Mouse (Mus musculus): Measurements from ENCODE around the gene Mgea5. TPM values are rescaled to one million over a fixed set of nuclear protein-coding genes. Genes with fewer than 3 reads are reported as not detected.

Mgea5 gene
- total and polyA plus RNA-seq, 3 experiments: 66.4 to 69.8 (median 69.4) TPM

DNA sequence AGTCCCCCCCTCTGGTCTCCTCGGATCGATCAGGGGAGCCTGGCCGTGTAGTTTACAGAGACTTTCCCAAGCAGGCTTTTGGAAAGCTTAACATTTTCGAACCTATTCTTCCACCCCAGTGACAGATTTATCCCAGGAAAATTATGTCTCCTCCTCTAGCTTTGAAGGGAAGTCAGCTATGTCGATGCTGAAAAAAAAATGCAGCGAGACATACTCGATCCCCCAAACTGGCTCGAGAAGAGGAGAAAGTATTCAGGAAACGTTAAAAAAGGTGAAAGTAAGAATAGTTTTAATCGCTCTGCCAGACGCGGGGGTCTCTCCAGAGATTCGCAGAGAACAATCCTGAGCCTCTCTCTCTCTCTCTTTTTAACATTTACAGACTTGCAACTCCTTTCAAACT, 43.4 kb downstream of the Mgea5 start:
- Histone ChIP-seq H3K9ac (ENCODE audit: insufficient read depth, low read depth) (no peak overlapping the region), H3K27ac (ENCODE audit: insufficient read depth, low read depth) (no peak overlapping the region), H3K27me3 (replicated peaks) (peaks cover 12% of the 10 kb centered on the region), H3K9me3 (replicated peaks; ENCODE audit: low read length) (peaks cover 14% of the 10 kb centered on the region), H3K36me3 (replicated peaks in 1 of 2; ENCODE audit: control insufficient read depth in 1 of 2, insufficient read depth in 1 of 2, low read length in 1 of 2) (no peaks in the 10 kb centered on the region), H3K4me3 (replicated peaks in 1 of 3; ENCODE audit: low read depth in 2 of 3, low read length in 2 of 3, poor library complexity in 1 of 3) (no peak overlapping the region), H3K4me2 (ENCODE audit: insufficient read depth, low read depth, poor library complexity, severe bottlenecking) (no peak overlapping the region), H3K79me2 (replicated peaks; ENCODE audit: control insufficient read depth, extremely low read depth, insufficient read depth, poor library complexity, severe bottlenecking) (no peaks in the 10 kb centered on the region), H3K4me1 (ENCODE audit: control insufficient read depth in 1 of 2, insufficient read depth in 2 of 2) (no peaks in the 10 kb centered on the region)
- dilution Hi-C loops (cut with MboI; ENCODE audit: extremely low pct_ligation_motif_present, extremely low pct_unique_long_range_greater_than_20kb, low sequenced_read_pairs) (no loop called here), in situ Hi-C loops (cut with MboI; ENCODE audit: low pct_ligation_motif_present, low pct_unique_long_range_greater_than_20kb, low sequenced_read_pairs) (loop anchor here (10.0 kb wide), 1 partner anchor 525 kb away; no protein-coding TSS in a partner anchor)
- DNase-seq (ENCODE audit: extremely low read depth): no peak
- no peak for TF ChIP-seq USF1 (IDR thresholded peaks at IDR 0.05; ENCODE audit: low read depth, low read length)
- no peak for TF ChIP-seq MXI1 (IDR thresholded peaks at IDR 0.05; ENCODE audit: low read depth, low read length)
- no peak for TF ChIP-seq USF2 (conservative IDR thresholded peaks at IDR 0.05; ENCODE audit: low read depth, low read length)
- no peak for TF ChIP-seq UBTF (IDR thresholded peaks at IDR 0.05; ENCODE audit: low read depth, low read length)
- TF ChIP-seq CHD1 (IDR thresholded peaks at IDR 0.05; ENCODE audit: low read depth, low read length): no peak
- no peak for TF ChIP-seq TBP (conservative IDR thresholded peaks at IDR 0.05; ENCODE audit: low read depth, low read length)
- TF ChIP-seq ELF1 (IDR thresholded peaks at IDR 0.05; ENCODE audit: low read depth, low read length): no peak
- no peak for TF ChIP-seq MAX (IDR thresholded peaks at IDR 0.05; ENCODE audit: low read length)
- no peak for TF ChIP-seq CTCF (conservative IDR thresholded peaks at IDR 0.05 in 1 of 2, IDR thresholded peaks at IDR 0.05 in 1 of 2; ENCODE audit: low read depth in 2 of 2, low read length in 2 of 2)
- TF ChIP-seq HCFC1 (IDR thresholded peaks at IDR 0.05; ENCODE audit: low read depth, low read length): no peak
- no peak for TF ChIP-seq JUN (IDR thresholded peaks at IDR 0.05; ENCODE audit: insufficient read depth, low read depth, low read length)
- TF ChIP-seq RAD21 (IDR thresholded peaks at IDR 0.05; ENCODE audit: low read depth, low read length): no peak
- no peak for TF ChIP-seq ZC3H11A (IDR thresholded peaks at IDR 0.05; ENCODE audit: low read depth, low read length)
- TF ChIP-seq MEF2A (IDR thresholded peaks at IDR 0.05; ENCODE audit: borderline replicate concordance, low read depth, low read length): no peak

GRCm38 (mm10) chr19:45738521-45738920, 45.1 kb downstream of the Mgea5 start:
- TF ChIP-seq IRF4 (IDR thresholded peaks at IDR 0.05; ENCODE audit: low read depth, low read length): no peak
- no peak for TF ChIP-seq ZNF384 (IDR thresholded peaks at IDR 0.05; ENCODE audit: low read depth, low read length)
- TF ChIP-seq ELF1 (IDR thresholded peaks at IDR 0.05; ENCODE audit: low read depth, low read length): no peak
- no peak for TF ChIP-seq USF1 (IDR thresholded peaks at IDR 0.05; ENCODE audit: low read depth, low read length)
- TF ChIP-seq SMC3 (IDR thresholded peaks at IDR 0.05; ENCODE audit: low read depth, low read length): no peak
- no peak for TF ChIP-seq CTCF (conservative IDR thresholded peaks at IDR 0.05 in 1 of 2, IDR thresholded peaks at IDR 0.05 in 1 of 2; ENCODE audit: low read depth in 2 of 2, low read length in 2 of 2)
- TF ChIP-seq EP300 (IDR thresholded peaks at IDR 0.05; ENCODE audit: low read length): no peak
- no peak for TF ChIP-seq MEF2A (IDR thresholded peaks at IDR 0.05; ENCODE audit: borderline replicate concordance, low read depth, low read length)
- no peak for TF ChIP-seq POLR2AphosphoS2 (IDR thresholded peaks at IDR 0.05; ENCODE audit: low read depth, low read length)
- TF ChIP-seq ZMIZ1 (IDR thresholded peaks at IDR 0.05; ENCODE audit: low read depth, low read length): no peak
- no peak for TF ChIP-seq MYC (IDR thresholded peaks at IDR 0.05; ENCODE audit: low read depth, low read length)
- no peak for TF ChIP-seq POLR2A (IDR thresholded peaks at IDR 0.05; ENCODE audit: low read depth, low read length)
- no peak for TF ChIP-seq MAFK (IDR thresholded peaks at IDR 0.05; ENCODE audit: insufficient replicate concordance, low read length)
- no peak for TF ChIP-seq KAT2A (IDR thresholded peaks at IDR 0.05; ENCODE audit: insufficient replicate concordance, low read length)
- TF ChIP-seq MAZ (IDR thresholded peaks at IDR 0.05; ENCODE audit: low read depth, low read length): no peak
- no peak for TF ChIP-seq CHD2 (IDR thresholded peaks at IDR 0.05; ENCODE audit: low read length)
- no peak for TF ChIP-seq PAX5 (IDR thresholded peaks at IDR 0.05; ENCODE audit: low read length)
- TF ChIP-seq NRF1 (IDR thresholded peaks at IDR 0.05; ENCODE audit: low read depth, low read length): no peak
- TF ChIP-seq USF2 (conservative IDR thresholded peaks at IDR 0.05; ENCODE audit: low read depth, low read length): no peak
- peaks cover 14% of the 10 kb centered on the region for H3K9me3 ChIP-seq (replicated peaks; ENCODE audit: low read length)
- dilution Hi-C loops (cut with MboI; ENCODE audit: extremely low pct_ligation_motif_present, extremely low pct_unique_long_range_greater_than_20kb, low sequenced_read_pairs): no loop called here
- no peaks in the 10 kb centered on the region for H3K36me3 ChIP-seq (replicated peaks in 1 of 2; ENCODE audit: control insufficient read depth in 1 of 2, insufficient read depth in 1 of 2, low read length in 1 of 2)
- H3K9ac ChIP-seq (ENCODE audit: insufficient read depth, low read depth): no peak overlapping the region
- H3K27me3 ChIP-seq (replicated peaks): peaks cover 12% of the 10 kb centered on the region
- no peaks in the 10 kb centered on the region for H3K4me1 ChIP-seq (ENCODE audit: control insufficient read depth in 1 of 2, insufficient read depth in 2 of 2)
- H3K4me2 ChIP-seq (ENCODE audit: insufficient read depth, low read depth, poor library complexity, severe bottlenecking): no peak overlapping the region
- in situ Hi-C loops (cut with MboI; ENCODE audit: low pct_ligation_motif_present, low pct_unique_long_range_greater_than_20kb, low sequenced_read_pairs): no loop called here
- no peak for DNase-seq (ENCODE audit: extremely low read depth)
- H3K27ac ChIP-seq (ENCODE audit: insufficient read depth, low read depth): no peak overlapping the region
- H3K4me3 ChIP-seq (replicated peaks in 1 of 3; ENCODE audit: low read depth in 2 of 3, low read length in 2 of 3, poor library complexity in 1 of 3): no peak overlapping the region
- H3K79me2 ChIP-seq (replicated peaks; ENCODE audit: control insufficient read depth, extremely low read depth, insufficient read depth, poor library complexity, severe bottlenecking): no peaks in the 10 kb centered on the region

All from CH12.LX (cell line).